Mouse (Mus musculus) lung, adult 2 months (tissue): ENCODE data around the gene Ly6g6c. TPM values are rescaled to one million over a fixed set of nuclear protein-coding genes. Genes with fewer than 3 reads are reported as not detected.

Experiments
- DNase-seq: peaks from one replicate; pipeline ENCODE4 v3.0.0; 2022
- H3K4me1 ChIP-seq: fragments of 200-500 bp; 2 replicates; pipeline ENCODE4 v1.6.1; 2011; ENCODE audit warnings: low read length; ENCODE audit not compliant: control insufficient read depth, insufficient read depth
- H3K4me3 ChIP-seq: fragments of 200-500 bp; replicated peaks from 2 replicates; pipeline ENCODE3; 2011; ENCODE audit warnings: low read depth, mild to moderate bottlenecking, control low read depth, low read length; ENCODE audit errors: extremely low read depth
- CTCF ChIP-seq: fragments of 200-500 bp; IDR thresholded peaks from 2 replicates; pipeline ENCODE4 v1.5.1; 2011; ENCODE audit warnings: mild to moderate bottlenecking, low read length, control low read depth; ENCODE audit not compliant: insufficient read depth
- POLR2A ChIP-seq: fragments of 200-500 bp; IDR thresholded peaks from 2 replicates; pipeline ENCODE4 v1.6.1; 2011; ENCODE audit warnings: low read depth, mild to moderate bottlenecking, control low read depth, low read length, borderline replicate concordance; ENCODE audit errors: extremely low read depth
- WGBS: fragments of 180-500 bp; shearing (Covaris S2); methylation state at CpG from one replicate; pipeline ENCODE4 v1.1.7; 2018; 5-methylcytosine and 5-hydroxymethylcytosine counted together
- polyA plus RNA-seq: library from polyadenylated mRNA; depleted of rRNA; stranded (reverse); fragments of >200 nt; gene quantifications from 2 replicates; pipeline ENCODE4 v1.2.3, GENCODE M21; 2012

Ly6g6c gene
- polyA plus RNA-seq, 1 experiment: 90.0 TPM

DNA sequence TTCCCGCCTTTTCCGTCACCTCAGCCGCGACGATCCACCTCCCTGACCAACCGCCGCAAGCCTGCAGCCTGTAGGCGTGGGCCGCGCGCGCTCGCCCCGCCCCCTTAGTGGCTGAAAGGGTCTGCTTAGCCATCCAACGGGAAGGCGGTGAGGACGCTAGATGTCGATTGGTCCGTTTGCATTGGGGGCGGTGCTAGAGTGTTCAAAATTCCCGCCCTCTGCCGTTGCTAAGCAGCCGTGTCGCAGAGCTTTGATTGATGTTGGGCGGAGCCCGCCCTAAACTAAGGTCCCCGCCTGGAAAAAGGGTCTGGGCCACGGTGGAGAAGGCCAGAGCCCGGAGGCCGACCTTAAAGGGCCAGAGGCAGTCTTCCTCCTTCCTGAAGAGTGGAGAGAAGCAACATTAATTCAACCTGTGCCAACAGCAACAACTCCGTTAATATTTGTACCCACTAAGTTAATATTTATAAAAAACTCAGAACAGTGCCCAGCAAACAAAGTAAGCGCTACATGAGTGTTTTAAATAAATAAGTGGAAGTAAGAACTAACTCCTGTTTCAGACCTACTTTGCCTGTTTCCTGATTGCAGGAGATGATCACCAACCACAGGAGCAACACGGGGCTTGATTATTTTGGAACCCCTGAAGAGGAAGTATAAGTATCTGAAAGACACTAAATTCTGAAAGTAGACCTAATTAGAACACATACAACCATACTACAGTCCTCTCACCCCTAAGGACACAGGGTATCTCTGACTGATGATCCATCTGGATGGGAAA lies 18.3 kb upstream of the Ly6g6c start, which contains the start of gene Msh5:
Gene Msh5, minus strand, starts transcription at position 65 of the 775 bp plus-strand sequence.
- H3K4me3 ChIP-seq: peak within 1 kb of the TSS; percentile 51
- peaks cover 27% of the 10 kb centered on the region for H3K4me1 ChIP-seq
- 1% methylated on average over 33 of the region's 33 CpGs for WGBS
- peak; percentile 4; the same call in 1 of the 2 replicates for TF ChIP-seq POLR2A
- TF ChIP-seq CTCF: no peak
- peak; percentile 98 for DNase-seq

DNA sequence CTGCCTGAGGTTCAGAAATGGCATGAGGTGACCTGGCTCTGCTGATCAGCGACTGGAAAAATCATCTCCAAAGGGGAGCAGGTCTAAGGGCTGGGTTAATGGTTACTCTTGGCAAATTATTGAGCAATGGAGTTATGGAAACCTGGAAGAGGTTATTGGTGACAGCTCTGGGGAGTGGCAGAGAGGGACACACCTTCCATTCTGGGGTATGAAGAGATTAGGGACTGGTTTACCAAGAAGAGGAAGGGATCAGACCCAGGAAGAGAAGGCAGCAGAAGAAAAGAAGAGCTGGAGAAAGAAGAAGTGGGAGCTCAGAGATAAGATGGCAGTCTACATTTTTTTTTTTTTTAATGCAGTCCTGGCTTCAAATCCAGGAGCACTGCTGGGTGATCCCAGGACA lies 17.5 kb upstream of the Ly6g6c start:
- WGBS: 26% methylated on average over 1 of the region's 1 CpGs
- no peak for DNase-seq
- no peak for TF ChIP-seq CTCF
- TF ChIP-seq POLR2A: no peak
- no peak overlapping the region for H3K4me3 ChIP-seq
- peaks cover 36% of the 10 kb centered on the region for H3K4me1 ChIP-seq

- TF ChIP-seq POLR2A (0 out of 2 replicates have a peak, but pooled peaks have one; percentile 8), CTCF (no peak)
- WGBS: 9% methylated on average over 11 of the region's 11 CpGs
- peak overlapping the region; percentile 19 for H3K4me3 ChIP-seq
- DNase-seq: no peak
- peaks cover 39% of the 10 kb centered on the region for H3K4me1 ChIP-seq
These were observed 16.8 kb upstream of the Ly6g6c start for GRCm38 (mm10) chr17:35048149-35048931.

DNA sequence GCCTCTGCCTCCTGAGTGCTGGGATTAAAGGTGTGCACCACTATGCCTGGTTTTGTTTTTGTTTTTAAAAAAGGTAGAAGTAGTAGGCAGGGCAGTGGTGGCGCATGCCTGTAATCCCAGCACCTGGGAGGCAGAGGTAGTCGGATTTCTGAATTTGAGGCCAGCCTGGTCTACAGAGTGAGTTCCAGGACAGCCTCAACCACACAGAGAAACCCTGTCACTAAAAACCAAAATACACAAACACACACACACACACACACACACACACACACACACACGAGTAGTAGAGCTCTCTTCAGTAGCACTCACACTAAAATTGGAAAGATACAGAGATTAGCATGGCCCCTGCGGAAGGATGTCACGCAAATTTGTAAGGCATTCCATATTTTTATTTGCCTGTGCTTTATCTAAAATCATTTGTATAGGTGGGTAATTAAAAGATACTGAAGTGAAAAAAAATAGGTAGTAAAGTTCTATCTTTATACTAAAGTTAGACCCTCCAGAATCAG lies 16.2 kb upstream of the Ly6g6c start:
- Histone ChIP-seq H3K4me3 (no peak overlapping the region), H3K4me1 (peaks cover 37% of the 10 kb centered on the region)
- no peak for DNase-seq
- TF ChIP-seq CTCF (no peak), POLR2A (no peak)
- 54% methylated on average over 5 of the region's 5 CpGs for WGBS

- peak within 1 kb of the TSS; percentile 92 for H3K4me3 ChIP-seq
- TF ChIP-seq POLR2A: peak; percentile 85; the same call in 1 of the 2 replicates
- no peak for TF ChIP-seq CTCF
- H3K4me1 ChIP-seq: peaks cover 33% of the 10 kb centered on the region
- whole genome bisulfite sequencing: 2% methylated on average over 11 of the region's 11 CpGs
- DNase-seq: peak; percentile 50
These were observed 15.6 kb upstream of the Ly6g6c start, which contains the start of gene Clic1 for GRCm38 (mm10) chr17:35049561-35050016. Clic1 (plus strand) TSS chr17:35049966.

DNA sequence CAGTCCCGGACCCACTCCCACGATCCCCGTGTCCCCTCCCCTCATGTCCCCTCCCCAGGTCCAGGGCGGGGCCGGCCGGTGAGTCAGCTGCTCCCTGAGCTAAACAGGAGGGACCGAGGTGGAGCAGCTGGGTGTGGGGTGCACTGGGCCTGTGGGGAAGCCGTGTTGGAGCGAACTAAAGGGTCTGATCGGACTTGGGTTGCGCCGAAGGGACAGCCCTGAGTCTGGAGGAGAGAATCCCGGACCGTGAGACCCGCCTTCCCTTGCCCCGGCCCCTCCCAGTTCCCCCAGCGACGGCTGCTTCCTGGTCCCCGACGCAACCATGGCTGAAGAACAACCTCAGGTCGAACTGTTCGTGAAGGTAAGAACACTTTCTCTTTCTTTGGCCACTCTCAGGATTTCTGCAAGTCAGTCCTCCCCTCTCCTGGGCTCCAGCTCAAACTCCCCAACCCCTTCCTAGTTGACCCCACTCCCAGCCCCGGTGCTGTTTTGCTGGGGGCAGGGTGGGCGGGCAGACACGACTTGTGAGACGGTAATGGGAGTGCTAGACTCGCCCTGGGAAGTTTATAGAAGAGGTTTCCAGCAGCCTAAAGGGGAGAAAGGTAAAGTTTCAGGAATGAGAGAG lies 14.9 kb upstream of the Ly6g6c start:
- TF ChIP-seq POLR2A: peak; percentile 97; the same call in 1 of the 2 replicates
- no peak for TF ChIP-seq CTCF
- peaks cover 30% of the 10 kb centered on the region for H3K4me1 ChIP-seq
- peak overlapping the region; percentile 92 for H3K4me3 ChIP-seq
- under 1% methylated on average over 27 of the region's 27 CpGs for WGBS
- DNase-seq: peak; percentile 81

DNA sequence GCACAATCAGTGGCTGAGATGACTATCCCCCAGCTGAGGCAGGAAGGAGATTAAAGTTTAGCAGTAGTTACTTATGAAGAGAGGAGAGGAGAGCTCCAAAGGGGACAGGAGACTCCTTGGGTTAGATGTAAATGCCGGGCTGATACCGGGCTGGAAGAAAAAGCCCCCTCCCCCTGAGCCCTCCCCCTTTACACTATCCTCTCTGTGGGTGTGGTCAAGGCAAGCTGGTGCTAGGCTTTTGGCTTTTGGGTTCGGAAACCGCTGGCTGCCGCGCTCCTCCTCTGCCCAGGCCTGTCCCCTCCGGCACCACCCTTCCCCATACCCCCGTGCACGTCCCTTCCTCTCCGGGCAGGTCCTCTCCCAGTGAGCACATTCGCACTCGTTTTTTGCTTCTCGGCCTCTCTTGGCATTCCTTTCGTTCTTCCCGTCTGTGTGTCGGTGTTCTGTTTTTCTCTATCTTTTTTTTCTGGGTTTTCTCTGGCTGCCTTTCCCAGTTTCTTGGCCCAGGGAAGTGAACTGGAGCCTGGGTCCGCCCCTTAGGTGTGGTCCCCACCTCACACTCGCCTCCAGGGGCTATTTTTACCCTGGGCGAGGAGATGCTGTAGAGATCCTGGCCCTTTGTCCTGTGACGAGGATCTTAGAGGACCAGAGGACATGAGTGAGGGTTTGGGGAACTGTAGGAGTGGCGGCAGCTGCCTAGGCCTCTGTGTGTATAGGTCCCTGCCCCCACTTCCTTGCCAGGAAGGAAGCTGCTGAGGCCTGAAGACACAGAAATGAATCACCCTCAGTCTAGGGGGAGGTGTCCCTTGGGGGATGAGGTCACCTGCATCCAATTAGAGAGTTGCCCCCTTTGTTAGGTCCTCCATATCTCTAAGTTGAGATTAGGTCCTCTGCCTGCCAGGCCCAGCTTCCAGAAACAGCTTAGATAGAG lies 13.8 kb upstream of the Ly6g6c start:
- peak; percentile 67 for DNase-seq

DNA sequence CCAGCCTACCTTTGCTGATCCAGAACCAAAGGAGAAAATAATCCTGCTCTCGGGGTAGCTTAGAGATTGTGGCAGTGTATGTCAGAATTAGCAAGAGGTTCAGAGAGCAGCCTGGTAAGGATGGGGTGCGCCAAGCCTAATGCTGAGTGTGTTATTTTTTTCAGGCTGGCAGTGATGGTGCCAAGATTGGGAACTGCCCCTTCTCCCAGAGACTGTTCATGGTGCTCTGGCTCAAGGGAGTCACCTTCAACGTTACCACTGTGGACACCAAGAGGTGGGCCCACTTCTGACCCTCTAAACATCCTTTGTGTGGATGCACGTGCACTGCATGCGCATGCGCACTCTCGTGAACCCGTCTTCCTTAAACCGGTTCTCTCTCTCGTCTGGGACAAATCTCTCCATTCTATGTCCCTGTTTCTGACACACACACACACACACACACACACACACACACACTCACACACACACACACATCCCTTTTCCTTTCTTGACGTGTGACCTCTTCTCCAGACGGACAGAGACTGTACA lies 12.9 kb upstream of the Ly6g6c start:
- 49% methylated on average over 12 of the region's 12 CpGs for WGBS
- peak overlapping the region; percentile 83 for H3K4me3 ChIP-seq
- TF ChIP-seq POLR2A (no peak), CTCF (no peak)
- peaks cover 34% of the 10 kb centered on the region for H3K4me1 ChIP-seq
- DNase-seq: peak; percentile 3

More for the DNA sequence above, 13.8 kb upstream of the Ly6g6c start:
- TF ChIP-seq POLR2A: peak; percentile 97
- TF ChIP-seq CTCF: no peak
- 2% methylated on average over 21 of the region's 21 CpGs for WGBS
- Histone ChIP-seq H3K4me3 (peak overlapping the region; percentile 83), H3K4me1 (peaks cover 37% of the 10 kb centered on the region)
